Mouse (Mus musculus) brain, adult 2 months (tissue): ENCODE measurements at regions not wholly inside any gene's neighbourhood (a gene's known extent, or its start where the extent isn't known, plus 50 kb on each side); places are given as distances from the start of the nearest gene placed in this dataset.

Experiments
- DNase-seq: peaks from one replicate; pipeline ENCODE4 v3.0.0; 2011; ENCODE audit warnings: low read depth, low spot score

GRCm38 (mm10) chr1:66099562-66100444 is 75.3 kb upstream of the Map2 start:
- DNase-seq: peak; percentile 46

- DNase-seq: no peak
Observed at GRCm38 (mm10) chr1:66101419-66101818, 73.7 kb upstream of the Map2 start.

DNA sequence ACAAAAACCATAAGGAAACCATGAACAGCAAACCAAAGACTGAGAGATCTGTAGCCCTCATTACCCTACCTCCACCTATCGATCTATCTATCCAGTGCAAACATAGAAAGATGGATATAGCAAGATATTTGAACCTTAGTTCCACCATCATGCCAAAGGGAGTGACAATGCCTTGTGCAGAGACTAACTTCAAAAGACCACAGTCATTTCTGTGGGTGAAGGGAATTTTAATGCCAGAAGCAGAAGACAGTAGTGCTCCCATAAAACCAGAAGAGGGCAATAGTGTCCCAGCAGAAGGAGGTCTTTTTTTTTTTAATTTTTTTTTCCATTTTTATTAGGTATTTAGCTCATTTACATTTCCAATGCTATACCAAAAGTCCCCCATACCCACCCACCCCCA is 70.6 kb upstream of the Map2 start:
- DNase-seq: peak; percentile 49

DNA sequence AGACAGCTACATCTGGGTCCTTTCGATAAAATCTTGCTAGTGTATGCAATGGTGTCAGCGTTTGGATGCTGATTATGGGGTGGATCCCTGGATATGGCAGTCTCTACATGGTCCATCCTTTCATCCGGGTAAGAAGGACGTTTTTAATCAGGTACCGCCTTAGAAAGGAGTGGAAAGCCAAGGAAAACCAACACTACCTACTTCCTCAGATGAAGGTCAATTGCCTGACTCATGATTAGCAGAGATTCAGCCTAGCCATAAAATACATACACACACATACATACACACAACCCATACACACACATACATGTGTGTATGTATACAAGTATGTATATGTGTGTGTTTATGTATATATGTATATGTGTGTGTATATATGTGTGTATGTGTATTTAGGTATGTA is 69.9 kb upstream of the Map2 start:
- DNase-seq: no peak

GRCm38 (mm10) chr1:66108051-66108450 is 67.0 kb upstream of the Map2 start:
- peak; percentile 48 for DNase-seq

GRCm38 (mm10) chr1:66113916-66114315 is 61.2 kb upstream of the Map2 start:
- no peak for DNase-seq

- peak; percentile 93 for DNase-seq
Observed at GRCm38 (mm10) chr1:66115330-66115729, 59.7 kb upstream of the Map2 start.
